Mouse (Mus musculus) bone marrow, adult 2 months (tissue): Measurements from ENCODE around the gene Itga5.

ENCODE experiments used
- CTCF ChIP-seq: fragments of 200-500 bp; IDR thresholded peaks from 2 replicates; pipeline ENCODE4 v1.5.1; 2011; ENCODE audit warnings: low read length, control low read depth; ENCODE audit not compliant: control insufficient read depth, insufficient read depth
- POLR2A ChIP-seq: fragments of 200-500 bp; IDR thresholded peaks from 2 replicates; pipeline ENCODE4 v1.6.1; 2011; ENCODE audit warnings: low read depth, mild to moderate bottlenecking, control low read depth, low read length, borderline replicate concordance; ENCODE audit not compliant: control insufficient read depth

- TF ChIP-seq CTCF = no peak
- no peak for TF ChIP-seq POLR2A
These were observed 3.9 kb upstream of the Itga5 start for GRCm38 (mm10) chr15:103370462-103370861.
